Mouse (Mus musculus) cerebellum, adult 9-10 months (tissue): ENCODE measurements at regions not wholly inside any gene's neighbourhood (a gene's known extent, or its start where the extent isn't known, plus 50 kb on each side); places are given as distances from the start of the nearest gene placed in this dataset.

Source experiments
- DNase-seq: peaks from one replicate; pipeline ENCODE4 v3.0.0; 2022

- DNase-seq: no peak
These were observed 686.1 kb upstream of the Ptchd4 start for GRCm38 (mm10) chr17:41629691-41630090.

- peak; percentile 77 for DNase-seq
These were observed 688.2 kb upstream of the Ptchd4 start for GRCm38 (mm10) chr17:41627576-41627975.

GRCm38 (mm10) chr17:41594431-41594830, 659.6 kb upstream of the Cenpq start:
- no peak for DNase-seq
